Mouse (Mus musculus) urinary bladder, postnatal 14 days (tissue): ENCODE results near the gene Zc3h4.
A peak's percentile ranks its signal among the peaks of the same experiment; 100 is the strongest.
"Not testable (repeated sequence)": the region's sequence is repeated elsewhere in the genome, so short reads cannot be mapped to it uniquely, and the experiment has no call there.

Experiments
- DNase-seq: peaks from one replicate; pipeline ENCODE4 v3.0.0; 2021; ENCODE audit warnings: low spot score

Gene Zc3h4

DNA sequence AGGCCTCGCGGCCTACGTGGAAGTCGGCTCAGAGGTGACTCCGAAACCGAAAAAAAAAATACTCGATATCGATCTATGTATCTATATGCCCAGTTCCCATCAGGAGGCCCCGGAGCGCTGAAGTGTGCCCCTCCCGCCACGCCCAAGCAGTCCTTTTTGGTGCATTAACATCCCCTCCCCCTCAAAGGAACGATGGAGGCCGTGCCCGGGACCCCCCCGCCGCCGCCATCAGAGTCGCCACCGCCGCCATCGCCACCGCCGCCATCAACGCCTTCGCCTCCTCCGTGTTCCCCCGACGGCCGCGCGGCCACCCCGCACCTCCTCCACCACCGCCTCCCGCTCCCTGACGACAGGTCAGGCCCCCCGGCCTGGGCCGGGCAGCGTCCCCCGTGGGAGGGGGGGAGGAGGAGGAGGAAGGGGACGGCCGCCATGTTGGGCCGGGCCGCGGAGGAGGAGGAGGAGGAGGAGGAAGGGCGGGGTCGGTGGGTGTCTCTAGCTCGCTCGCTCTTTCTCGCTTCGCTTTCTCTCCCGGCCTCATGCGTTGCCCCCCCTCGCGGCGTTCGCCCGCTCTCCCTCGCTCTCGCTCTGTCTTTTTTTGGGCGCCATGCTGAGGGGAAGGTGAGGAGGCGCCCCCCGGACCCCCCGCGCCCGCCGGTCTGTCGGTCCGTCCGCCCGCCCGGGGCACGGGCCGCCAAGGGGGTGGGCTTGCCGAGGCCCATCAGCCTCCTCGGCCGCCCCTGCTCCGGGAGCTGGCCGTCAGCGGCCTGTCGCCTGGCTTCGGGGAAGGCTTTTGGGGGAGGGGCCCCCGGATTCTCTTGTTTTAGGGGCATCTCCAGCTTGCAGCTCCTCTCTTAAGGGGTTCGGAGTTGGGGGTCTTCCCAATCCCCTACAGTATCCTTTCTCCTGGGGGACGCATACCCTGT, at the start of gene Zc3h4:
Zc3h4 (plus strand) TSS at position 222 of the 923 bp plus-strand sequence.
- peak; percentile 91 for DNase-seq

DNA sequence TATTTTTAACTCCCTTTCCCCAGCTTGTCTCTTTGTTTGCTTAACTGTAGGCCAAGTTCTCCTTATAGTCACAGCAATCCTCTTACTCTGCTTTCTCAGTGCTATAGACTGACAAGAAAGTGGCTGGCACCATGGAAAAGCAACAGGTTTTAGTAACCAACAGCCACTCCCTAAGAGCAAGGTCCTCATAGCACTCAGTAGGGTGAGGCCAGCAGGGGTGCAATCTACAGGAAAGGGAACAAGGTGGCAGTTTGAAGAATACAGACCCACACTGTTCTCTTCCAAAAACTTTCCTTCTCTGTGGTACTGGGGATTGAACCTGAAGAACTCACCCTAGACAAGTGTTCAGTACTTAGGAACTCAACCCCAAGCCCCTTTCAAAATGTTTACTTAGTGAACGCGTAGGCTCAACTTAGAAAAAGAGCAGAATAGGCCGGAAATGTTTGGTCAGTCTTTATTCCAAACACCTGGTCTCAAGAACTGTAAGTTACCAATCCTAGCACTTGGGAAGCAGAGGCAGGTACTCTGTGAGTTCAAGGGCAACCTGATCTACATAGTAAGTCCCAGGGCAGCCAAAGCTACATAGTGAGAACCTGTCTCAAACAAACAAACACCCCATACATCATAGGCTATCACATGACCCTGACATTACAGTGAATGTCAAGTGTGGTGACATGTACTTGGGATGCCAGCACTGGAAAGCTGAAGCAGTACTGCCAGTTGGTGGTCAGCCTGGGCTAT, 44.7 kb upstream of the Zc3h4 start:
- DNase-seq: no peak

DNA sequence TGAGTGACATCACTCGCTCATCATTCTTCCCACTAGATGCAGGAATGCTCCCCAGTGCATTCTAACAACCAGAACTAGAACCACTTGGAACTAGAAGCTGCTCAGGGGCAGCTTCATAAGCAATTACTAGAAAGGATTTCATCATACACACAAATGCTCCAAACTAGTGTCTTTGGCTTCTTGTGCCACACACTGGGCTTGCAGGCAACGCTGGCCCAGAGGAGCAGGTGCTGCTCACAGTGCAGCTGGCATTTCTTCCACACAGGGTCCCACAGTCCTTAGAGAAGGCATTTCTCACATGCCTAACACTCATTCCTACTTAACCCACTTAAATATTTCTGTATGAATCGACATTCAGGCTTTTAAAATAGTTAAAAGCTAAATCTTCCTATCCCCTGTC, 43.1 kb upstream of the Zc3h4 start:
- no peak for DNase-seq

DNA sequence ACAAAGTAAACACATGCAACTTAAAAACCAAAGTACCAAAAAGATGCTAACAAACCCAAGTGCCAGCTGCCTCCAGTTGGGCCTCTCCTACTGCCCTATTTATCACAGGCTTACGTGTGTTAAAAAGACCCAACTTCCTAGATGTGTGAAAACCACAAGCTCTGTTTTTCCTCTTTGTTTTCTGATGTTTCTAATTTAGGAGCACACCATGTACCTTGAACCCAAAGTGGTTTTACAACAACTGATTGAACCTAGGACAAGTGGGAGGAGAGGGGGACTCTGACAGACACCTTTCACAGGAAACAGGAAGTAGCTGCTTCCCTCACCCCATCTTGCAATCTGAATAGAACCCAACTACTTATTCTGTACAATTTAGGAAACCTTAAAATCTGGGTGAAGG, 36.4 kb upstream of the Zc3h4 start:
- no peak for DNase-seq

DNA sequence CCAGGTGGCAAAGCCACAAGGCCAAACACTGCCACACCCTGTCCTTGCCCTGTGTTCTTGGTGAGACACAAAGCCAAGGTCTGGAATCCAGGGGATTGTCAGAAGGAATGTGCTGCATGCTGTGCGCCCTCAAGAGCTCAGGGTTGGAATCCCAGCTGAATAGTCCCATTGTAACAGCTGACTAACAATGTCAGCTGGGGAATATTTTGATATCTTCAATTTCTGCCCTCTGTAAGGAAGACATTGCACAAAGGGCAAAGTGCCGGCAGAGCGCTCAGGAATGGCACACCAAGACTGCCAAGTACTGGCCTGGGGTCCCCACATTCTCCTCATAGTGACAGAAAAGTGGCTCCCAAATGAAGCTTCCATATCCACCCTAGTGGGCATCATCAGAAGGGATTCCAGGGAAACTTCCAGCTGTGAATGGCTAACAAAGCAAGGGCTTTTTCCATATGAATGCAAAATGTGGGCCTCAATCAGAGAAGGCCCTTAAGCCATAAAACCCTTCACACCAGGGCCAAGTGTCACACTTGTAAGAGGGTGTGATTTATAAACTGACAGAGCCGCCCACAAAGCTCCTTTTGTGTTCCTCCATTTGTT, 35.7 kb upstream of the Zc3h4 start:
- DNase-seq: no peak

DNA sequence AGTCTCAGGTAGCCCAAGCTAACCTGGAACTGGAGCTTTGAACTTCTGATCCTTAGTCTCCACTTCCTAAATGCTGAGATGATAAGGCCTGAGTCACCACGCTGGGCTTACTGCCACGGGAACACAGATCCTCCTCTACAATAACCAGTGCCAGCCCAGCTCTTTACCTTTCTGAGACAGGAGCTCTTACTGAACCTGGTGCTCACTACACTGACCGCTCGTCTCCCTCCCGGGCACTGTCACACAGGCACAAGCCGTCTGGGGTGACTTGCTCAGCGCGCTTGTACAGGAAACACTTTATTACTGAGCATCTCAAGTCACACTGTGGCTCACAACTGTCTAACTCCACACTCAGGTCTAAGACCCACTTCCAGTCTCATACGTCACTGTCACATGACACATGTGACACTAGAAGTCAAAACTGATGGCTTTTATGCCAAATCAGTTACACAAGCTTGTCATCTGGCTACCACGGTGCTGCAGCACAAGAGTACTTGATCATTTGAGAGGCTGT, 34.5 kb upstream of the Zc3h4 start:
- peak; percentile 56 for DNase-seq

DNA sequence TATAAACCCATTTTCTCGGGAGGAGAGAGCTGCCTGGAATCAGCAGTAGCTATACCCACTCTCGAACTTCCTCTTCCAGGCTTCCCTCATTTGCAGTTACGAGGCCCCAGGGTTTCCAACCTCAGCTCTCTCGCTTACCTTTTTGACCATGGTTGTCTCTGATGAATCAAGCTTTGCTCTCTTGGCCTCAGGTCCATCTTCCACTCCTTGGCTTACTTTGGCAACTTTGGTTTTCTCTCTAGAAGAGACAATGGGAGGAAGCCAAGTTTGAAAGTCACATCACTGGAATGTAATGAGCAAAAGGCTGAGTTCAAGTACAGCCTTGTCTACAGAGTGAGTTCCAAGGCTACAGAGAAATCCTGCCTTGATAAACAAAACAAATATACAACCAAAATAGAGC, 34.0 kb upstream of the Zc3h4 start:
- no peak for DNase-seq

DNA sequence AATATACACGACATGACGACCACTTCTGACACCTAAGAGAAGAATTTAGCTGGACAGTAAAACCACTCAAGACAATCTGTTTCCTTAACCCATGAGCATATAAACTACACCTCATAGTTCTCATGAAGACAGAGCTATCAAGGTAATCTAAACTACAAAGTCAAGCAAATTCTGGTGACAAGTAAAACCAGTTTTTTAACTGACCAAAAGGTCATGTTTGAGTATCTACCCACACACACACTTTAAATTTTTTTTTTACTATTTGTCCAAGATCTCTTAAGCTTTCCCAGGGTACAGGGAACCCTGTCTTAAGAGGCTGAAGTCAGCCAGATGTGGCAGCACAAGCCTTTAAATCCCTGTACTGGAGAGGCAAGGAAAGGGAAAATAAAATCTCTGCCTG, 31.9 kb upstream of the Zc3h4 start:
- no peak for DNase-seq

DNA sequence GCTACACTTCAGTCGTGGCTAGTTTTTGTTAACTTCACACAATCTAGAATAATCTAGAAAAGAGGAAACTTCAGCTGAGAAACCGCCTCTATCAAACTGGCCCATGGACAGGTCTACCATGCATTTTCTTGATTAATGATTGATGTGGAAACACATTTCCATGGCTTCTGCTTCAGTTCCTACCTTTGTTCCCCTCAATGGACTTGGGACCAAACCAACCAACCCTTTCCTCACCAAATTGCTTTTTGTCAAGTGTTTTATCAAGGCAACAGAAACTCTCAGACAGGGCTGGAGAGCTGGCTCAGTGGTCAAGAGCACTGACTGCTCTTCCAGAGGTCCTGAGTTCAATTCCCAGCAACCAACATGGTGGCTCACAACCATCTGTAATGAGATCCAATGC, 30.1 kb upstream of the Zc3h4 start:
- no peak for DNase-seq

DNA sequence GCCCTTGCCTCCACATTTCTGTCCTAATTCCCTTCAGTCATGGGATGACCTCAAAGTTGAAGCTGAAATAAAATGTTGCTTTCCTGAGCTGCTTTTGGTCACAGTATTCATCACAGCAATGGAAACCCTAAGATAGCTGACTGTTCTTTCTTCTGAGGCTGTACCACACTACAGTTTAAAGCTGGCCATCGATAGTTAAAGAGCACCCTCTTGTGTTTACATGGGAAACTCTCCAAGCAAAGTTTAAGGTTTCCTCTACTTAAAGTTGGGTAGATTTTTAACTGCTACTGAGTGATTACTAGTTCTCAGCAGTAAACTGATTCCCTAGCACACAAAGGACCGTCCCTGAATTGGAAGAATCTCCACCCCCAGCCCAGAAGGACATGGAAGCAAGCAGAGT, 27.0 kb upstream of the Zc3h4 start:
- DNase-seq: no peak

DNA sequence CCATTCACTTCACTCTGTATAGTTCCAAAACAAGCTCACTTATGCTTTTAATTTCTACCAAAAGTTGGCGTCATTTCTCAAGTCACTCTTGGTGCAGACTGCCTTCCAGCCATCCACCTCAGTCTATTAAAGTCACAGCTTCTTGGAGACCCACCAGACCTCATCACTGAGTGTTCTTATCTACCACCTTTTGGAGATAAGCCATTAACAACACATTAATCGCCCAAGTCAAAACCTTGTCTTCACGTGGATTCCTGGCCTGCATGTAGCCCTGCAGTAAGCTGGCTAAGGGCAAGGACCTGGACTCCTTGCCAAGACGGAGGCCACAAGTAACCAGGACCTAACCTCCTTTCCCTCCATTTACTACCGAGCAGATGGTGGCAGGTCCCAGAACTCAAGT, 25.7 kb upstream of the Zc3h4 start:
- DNase-seq: no peak

DNA sequence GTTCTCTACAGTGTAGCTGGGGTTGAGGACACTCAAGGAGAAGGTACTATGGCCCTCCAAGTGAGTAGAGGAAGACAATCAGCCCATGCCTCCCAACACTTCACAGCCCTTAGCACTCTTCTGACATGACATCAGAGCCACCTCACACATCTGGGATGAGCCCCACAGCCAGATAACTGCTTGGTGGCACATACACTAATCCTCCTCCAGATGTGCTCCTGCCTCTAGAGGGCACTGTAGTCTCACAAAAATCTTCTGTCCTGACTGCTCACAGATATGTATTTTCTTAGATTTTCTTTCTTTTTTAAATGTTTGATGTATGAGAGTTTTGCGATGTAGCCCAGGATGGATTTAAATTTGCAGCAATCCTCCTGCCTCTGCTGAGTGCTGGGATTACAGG, 24.2 kb upstream of the Zc3h4 start:
- DNase-seq: peak; percentile 52

DNA sequence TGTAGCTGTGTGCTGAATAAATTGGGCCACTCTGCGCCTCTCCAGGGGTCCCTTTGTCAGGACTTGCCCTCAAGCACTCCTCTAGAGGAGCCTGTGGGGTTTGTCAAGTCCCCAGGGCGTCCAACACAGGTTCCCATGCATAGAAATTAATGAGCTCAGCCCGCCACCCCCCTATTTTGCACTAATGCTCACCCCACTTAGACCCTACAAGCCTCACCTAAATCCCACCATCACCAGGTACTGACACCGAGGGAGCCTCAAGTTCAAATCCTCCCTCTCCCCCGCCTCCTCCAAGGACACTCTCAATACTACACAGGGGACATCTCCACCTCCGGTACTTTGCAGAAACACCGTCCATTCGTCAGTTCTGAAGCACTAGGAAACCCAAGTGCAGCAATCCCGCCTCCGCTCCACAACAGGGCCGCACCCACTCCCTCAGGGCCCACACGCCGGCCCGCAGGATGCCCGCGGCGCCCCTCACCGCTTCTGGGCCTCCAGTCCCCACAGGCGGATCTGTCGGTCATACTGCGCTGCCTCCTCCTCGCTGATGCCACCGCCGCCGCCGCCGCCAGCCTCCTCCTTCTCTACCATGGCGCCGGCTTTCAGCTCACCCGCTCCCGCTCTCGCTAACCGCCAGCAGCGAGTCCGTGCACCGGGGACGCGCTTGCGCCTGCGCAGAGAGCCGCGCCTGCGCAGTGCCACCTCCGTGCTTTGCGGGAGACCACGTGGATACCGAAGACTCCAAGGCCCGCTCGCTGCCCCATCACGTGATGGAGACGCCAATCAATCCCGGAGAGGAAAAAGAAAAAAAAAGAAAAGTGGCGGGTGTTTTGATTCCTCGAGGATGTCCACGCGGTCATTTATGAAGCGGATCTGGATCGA, 13.3 kb upstream of the Zc3h4 start, which contains the start of gene Sae1:
Sae1 (minus strand) TSS at position 647 of the 882 bp plus-strand sequence.
- DNase-seq: peak; percentile 96

DNA sequence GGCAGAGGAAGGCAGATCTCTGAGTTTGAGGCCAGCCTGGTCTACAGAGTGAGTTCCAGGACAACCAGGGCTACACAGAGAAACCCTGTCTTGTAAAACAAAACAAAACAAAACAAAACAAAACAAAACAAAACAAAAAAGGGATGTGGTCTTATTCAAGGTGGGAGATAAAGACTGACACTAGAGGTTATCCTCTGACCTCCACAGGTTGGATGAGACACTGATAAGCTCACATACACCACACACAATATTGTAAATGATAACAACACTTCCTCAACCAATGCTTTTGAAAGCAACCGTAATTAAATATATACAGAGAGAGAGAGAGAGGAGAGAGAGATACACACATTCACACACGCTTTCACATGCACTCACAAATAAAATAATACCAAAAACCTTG, 10.8 kb upstream of the Zc3h4 start:
- DNase-seq: not testable (repeated sequence)

DNA sequence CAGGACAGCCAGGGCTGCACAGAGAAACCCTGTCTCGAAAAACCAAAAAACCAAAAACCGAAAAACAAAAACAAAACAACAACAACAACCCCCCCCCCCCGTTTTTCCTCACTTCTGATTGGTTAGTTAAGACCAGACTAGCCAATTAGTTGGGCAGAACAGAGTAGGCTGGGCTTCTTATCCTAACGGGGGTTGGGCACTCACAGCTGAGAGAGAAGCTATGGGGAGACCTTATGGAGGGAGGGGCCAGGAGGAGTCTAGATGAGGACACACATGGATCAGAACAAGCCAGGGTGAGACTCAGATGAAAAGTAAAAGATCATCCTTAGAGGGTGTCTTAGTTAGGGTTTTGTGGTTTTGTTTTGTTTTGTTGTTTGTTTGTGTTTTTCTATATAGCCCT, 7.8 kb upstream of the Zc3h4 start:
- DNase-seq: no peak

DNA sequence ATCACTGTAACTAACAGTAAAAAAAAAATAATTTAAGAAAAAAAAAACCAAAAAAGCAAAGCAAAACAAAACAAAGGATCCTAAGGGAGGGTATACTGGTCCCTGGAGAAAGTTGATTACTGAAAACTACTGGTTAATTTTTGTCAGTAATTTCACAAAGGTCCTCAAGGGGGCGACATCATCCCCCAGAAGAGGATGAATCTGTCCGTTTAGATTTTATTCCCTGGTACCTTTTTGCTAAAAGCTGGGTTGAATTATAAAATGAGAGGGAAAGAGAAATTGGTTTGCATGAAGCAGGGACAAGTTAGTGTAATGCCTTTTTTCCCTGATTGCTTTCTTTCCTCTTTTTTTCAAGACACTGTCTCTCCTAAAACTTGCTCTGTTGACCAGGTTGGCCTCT, 4.8 kb upstream of the Zc3h4 start:
- peak; percentile 42 for DNase-seq

DNA sequence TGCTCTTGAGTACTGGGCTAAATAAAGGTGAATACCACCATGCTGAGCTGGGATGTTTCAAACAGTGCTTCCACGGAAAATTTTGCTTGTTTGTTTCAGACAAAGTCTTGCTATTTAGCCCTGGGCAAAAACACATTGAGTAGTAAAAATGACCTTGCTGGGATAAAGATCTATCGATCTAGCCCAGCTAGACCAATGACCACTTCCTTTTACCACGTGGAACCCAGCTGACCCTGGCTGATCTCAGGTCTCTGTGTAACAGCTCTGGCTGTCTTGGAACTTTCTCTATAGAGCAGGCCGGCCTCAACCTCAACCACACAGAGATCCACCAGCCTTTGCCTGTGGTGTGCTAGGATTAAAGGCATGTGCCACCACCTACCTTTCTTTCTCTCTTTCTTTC, 3.2 kb upstream of the Zc3h4 start:
- DNase-seq: no peak

DNA sequence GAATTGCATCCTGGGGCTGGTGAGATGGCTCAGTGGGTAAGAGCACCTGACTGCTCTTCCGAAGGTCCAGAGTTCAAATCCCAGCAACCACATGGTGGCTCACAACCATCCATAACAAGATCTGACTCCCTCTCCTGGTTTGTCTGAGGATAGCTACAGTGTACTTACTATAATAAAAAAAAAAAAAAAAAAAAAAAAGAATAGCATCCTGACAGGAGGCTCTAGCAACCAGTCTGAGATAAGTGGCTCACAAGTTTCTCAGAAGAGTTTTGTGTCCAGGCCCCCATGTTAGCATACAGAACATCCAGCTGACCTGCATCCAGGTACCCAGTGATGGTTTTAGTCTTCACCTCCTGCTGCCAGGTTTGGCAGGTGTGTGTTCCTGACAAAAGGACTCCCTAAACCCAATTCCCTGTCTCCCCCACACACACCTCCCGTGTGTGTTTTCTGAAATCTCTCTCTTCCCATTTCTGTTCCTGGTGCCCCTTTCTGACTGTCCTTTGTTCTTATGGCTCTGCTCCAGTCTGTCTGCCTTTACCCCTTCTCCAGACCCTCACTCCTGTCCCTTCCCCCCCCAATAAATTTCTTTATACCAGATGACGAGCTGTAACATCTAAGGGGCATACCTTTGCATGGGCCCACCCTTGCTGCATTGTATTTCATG, 2.2 kb upstream of the Zc3h4 start:
- no peak for DNase-seq

DNA sequence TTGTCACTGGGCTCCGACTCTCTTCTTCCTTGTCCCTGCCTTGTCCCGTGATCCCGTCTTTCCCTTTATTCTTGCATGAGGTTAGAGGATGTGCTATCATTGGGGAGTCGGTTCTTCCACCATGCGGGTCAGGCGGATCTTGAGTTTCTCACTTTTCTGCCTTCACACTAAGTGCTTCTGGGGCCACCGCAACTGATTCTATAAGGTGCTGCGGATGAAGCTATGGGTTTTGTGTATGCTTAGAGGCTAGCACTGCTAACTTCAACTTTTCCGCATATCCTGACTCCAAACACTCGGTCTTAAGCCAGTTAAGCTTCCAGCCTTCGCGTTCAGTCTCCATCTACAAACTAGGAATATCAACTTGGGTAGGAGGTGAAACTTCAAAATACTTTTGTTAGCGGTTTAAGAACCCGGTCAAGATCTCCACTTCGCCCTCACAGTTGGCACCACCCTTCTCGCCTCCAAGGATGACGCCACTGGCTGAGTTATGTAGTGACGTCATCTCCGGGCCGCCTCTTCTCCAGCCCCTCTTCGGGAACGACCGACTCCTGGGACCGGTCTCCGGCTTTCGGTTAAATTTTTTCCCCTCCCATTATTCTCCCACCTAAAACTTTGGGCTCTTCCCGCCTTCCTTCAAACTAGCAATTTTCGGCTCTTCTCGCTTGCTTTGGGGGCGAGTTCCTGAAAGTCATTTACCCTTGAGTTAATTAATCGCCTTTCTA, 1.5 kb upstream of the Zc3h4 start:
- DNase-seq: peak; percentile 92
